Mouse (Mus musculus) kidney, embryonic 16.5 days (tissue): ENCODE results near the gene Twsg1. TPM values are rescaled to one million over a fixed set of nuclear protein-coding genes. Genes with fewer than 3 reads are reported as not detected.

Source experiments
- ATAC-seq: fragments of 200-750 bp; cut with Nextera tagmentation; 2 replicates; pipeline ENCODE4 v1.8.0; 2017; ENCODE audit warnings: moderate TSS enrichment; ENCODE audit not compliant: low FRiP score, low TSS enrichment
- H3K27ac ChIP-seq: fragments of 300-500 bp; sonication (generic); 2 replicates; pipeline ENCODE4 v1.5.1; 2014; ENCODE audit warnings: low read length
- H3K27me3 ChIP-seq: fragments of 300-500 bp; sonication (generic); 2 replicates; pipeline ENCODE4 v1.6.1; 2014; ENCODE audit warnings: low read length, control low read depth, mixed read lengths; ENCODE audit not compliant: insufficient read depth
- H3K36me3 ChIP-seq: fragments of 300-500 bp; sonication (generic); 2 replicates; pipeline ENCODE4 v1.6.1; 2014; ENCODE audit warnings: low read length, control low read depth, mixed read lengths; ENCODE audit not compliant: insufficient read depth
- H3K4me1 ChIP-seq: fragments of 300-500 bp; sonication (generic); 2 replicates; pipeline ENCODE4 v1.6.1; 2014; ENCODE audit warnings: low read length, control low read depth, mixed read lengths; ENCODE audit not compliant: insufficient read depth
- H3K4me2 ChIP-seq: fragments of 300-500 bp; sonication (generic); replicated peaks from 2 replicates; pipeline ENCODE4 v1.6.1; 2014; ENCODE audit warnings: low read depth, low read length
- H3K4me3 ChIP-seq: fragments of 300-500 bp; sonication (generic); 2 replicates; pipeline ENCODE4 v1.5.1; 2014; ENCODE audit warnings: mild to moderate bottlenecking, low read length
- H3K9ac ChIP-seq: fragments of 300-500 bp; sonication (generic); replicated peaks from 2 replicates; pipeline ENCODE4 v1.6.1; 2014; ENCODE audit warnings: low read length
- H3K9me3 ChIP-seq: fragments of 300-500 bp; sonication (generic); 2 replicates; pipeline ENCODE4 v1.6.1; 2016; ENCODE audit warnings: low read length, control low read depth
- WGBS: fragments of 180-500 bp; shearing (Covaris S2); extraction: QIAGEN DNeasy Blood & Tissue Kit; methylation state at CpG from one replicate; pipeline ENCODE4 v1.1.7; 2014; 5-methylcytosine and 5-hydroxymethylcytosine counted together
- polyA plus RNA-seq: library from polyadenylated mRNA; unstranded; fragments of >200 nt; fragmentation: Nextera tagmentation; extraction: Ambion mirVana; gene quantifications from 2 replicates; pipeline ENCODE4 v1.2.1, GENCODE M21; 2015

Twsg1 gene
- polyA plus RNA-seq, 1 experiment from 2014 or later: 131 TPM

DNA sequence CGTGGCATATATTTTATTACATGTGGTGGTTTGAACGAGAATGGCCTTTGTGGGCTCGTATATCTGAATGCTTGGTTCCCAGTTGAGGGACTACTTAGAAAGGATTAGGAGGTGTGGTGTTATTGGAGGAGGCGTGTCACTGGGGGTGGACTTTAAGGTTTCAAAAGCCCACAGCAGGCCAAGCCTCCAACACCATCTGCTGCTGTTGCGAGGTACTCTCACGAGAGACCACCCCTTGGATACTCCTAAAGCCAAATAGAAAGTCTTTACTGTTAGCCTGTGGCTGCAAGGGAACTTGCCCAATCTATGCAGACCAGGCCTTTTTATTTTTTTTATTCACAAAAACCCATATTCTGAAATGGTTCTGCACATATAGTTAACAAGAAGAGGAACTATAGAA is 29.1 kb downstream of the Twsg1 start:
- Histone ChIP-seq H3K9me3 (no peaks in the 10 kb centered on the region), H3K36me3 (peaks cover 26% of the 10 kb centered on the region), H3K4me3 (no peak overlapping the region), H3K9ac (no peak overlapping the region), H3K4me1 (0 out of 2 replicates have a peak, but pooled peaks cover 3% of the 10 kb centered on the region), H3K27me3 (no peaks in the 10 kb centered on the region), H3K4me2 (no peak overlapping the region), H3K27ac (no peak overlapping the region)
- WGBS: 80% methylated on average over 6 of the region's 6 CpGs
- no peak for ATAC-seq

DNA sequence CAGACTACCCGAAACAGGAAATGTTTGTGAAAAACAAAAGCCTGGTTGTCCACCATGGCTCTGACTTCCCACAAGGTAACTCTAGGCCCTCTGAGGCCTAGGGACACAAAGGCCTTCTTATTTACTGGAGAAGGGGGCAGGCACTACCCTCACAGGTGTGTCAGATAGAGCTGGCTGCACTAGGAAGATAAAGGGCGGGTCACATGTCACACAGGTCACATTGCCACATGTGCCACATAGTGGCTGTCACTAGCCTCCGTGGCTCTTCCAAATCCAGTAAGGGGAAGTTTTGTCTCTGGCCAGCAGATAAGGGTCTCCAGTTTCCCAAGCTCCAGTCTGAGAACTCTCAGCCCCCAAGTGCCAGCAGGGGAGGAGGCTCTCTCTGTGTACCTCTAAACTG is 31.8 kb downstream of the Twsg1 start:
- Histone ChIP-seq H3K9ac (no peak overlapping the region), H3K4me2 (no peak overlapping the region), H3K27ac (no peak overlapping the region), H3K9me3 (no peaks in the 10 kb centered on the region), H3K36me3 (peaks cover 6% of the 10 kb centered on the region; the same call in 1 of the 2 replicates), H3K27me3 (no peaks in the 10 kb centered on the region), H3K4me3 (no peak overlapping the region), H3K4me1 (peaks cover 13% of the 10 kb centered on the region)
- whole genome bisulfite sequencing: 70% methylated on average over 3 of the region's 3 CpGs
- ATAC-seq: no peak

DNA sequence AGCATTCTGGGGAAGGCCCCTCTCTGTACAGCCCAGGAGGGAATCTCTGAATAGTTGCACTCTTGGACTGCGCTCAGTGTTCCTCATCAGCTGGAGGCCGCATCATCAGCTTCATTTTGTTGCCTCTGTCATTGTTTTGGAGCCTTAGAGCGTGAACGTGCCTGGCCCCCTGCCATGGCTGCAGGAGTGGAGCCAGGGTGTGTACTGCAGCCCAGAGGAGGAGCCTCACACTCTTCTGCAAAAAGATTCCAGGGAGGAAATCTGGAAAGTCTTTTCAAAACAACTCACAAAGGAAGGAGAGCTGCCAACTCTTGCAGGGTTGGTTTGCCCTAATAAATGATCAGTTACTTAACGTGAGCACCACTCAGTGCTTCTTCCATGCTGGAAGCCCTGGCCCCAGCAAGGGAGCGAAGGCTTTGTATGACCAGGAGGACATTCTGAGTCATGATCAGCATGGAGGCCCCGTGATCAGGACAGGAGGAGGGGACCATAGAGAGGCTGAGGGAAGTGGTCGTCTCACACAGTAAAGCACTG is 34.8 kb downstream of the Twsg1 start:
- Histone ChIP-seq H3K36me3 (no peaks in the 10 kb centered on the region), H3K4me1 (peaks cover 13% of the 10 kb centered on the region), H3K27me3 (no peaks in the 10 kb centered on the region), H3K9ac (0 out of 2 replicates have a peak overlapping the region, but pooled peaks have one; percentile 23), H3K27ac (peak overlapping the region; percentile 96), H3K9me3 (no peaks in the 10 kb centered on the region), H3K4me2 (peak overlapping the region; percentile 34), H3K4me3 (no peak overlapping the region)
- WGBS: 32% methylated on average over 8 of the region's 8 CpGs
- peak; percentile 92 for ATAC-seq

DNA sequence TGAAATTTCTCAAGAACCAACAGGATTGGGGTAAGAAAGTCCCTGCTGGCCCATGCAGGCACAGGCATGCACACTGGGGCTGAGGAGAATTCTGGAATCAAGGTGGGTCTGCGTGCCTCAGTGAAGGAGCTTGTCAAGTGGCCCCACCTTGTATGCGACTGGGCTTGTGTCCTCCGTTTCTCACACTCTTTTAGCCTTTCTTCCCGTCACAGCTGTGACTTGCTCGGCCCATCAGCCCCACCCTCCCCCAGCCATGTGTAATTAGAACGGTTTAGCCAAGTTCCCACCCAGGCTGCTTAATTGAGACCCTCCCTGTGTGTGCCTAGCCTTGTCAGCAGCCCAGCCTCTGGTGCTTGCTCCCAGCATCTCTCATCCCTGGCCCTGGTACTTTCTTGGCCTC is 36.9 kb downstream of the Twsg1 start:
- Histone ChIP-seq H3K9ac (no peak overlapping the region), H3K4me2 (no peak overlapping the region), H3K27me3 (no peaks in the 10 kb centered on the region), H3K9me3 (no peaks in the 10 kb centered on the region), H3K4me3 (no peak overlapping the region), H3K27ac (no peak overlapping the region), H3K4me1 (peaks cover 13% of the 10 kb centered on the region), H3K36me3 (no peaks in the 10 kb centered on the region)
- ATAC-seq: 0 out of 2 replicates have a peak, but pooled peaks have one; percentile 20
- 36% methylated on average over 6 of the region's 6 CpGs for WGBS

DNA sequence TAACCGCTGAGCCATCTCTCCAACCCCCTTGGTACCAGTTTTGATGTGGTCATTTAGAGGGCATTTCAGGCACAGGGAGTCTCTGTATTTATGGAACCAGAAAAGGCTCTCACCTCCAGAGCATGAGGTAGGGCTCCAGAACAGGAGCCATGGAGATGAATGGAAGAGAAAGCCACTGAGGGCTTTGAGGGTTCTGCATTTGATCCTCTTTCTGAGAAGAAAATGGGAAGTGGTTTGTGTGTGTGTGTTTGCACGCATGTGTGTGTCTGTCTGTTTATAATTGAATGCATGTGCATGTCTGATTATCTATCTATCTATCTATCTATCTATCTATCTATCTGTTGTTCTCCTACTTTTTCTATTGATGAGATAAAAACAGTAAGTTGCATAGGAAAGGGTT is 38.8 kb downstream of the Twsg1 start:
- Histone ChIP-seq H3K27me3 (no peaks in the 10 kb centered on the region), H3K4me1 (peaks cover 14% of the 10 kb centered on the region), H3K27ac (no peak overlapping the region), H3K36me3 (no peaks in the 10 kb centered on the region), H3K9ac (no peak overlapping the region), H3K4me3 (no peak overlapping the region), H3K9me3 (no peaks in the 10 kb centered on the region), H3K4me2 (no peak overlapping the region)
- ATAC-seq: no peak
- 94% methylated on average over 2 of the region's 2 CpGs for WGBS

DNA sequence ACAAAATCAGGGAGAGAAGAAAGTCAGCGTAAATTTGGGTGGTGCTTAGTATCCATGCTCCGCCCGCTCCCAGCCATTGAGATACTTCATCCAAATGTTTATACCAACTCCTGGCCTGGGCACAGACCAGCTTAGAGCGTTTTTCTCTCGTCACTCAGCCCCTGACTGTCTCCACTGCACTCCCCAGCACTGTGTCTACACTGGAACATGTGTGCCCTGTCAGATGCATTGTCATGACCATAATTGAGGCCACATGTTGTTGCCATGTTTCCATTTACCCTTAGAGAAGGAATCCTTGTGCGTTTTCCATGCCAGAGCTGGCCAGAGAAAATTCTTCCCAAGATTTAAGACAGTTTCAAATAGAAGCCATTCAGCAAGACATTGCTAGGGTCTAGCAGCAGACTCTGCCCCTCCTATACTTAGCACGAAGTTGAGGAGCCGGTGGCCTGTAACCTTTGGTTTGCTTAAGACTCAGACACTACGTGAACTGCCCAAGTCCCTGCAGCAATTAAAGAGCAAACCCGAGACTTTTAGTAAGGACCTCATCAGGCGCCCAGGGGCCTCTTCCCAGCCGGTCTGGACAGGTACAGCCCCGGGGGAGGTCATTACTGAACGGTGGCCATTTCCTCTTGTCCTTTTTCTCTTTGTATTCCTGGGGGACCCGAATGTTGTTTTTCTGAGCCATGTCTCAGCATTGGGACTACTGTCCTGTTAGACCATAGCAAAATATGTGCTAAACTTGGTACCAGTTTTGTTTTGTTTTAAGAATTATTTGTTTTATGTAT is 39.5 kb downstream of the Twsg1 start:
- Histone ChIP-seq H3K4me1 (peaks cover 18% of the 10 kb centered on the region), H3K9ac (no peak overlapping the region), H3K27ac (no peak overlapping the region), H3K27me3 (no peaks in the 10 kb centered on the region), H3K4me3 (no peak overlapping the region), H3K36me3 (no peaks in the 10 kb centered on the region), H3K9me3 (no peaks in the 10 kb centered on the region), H3K4me2 (no peak overlapping the region)
- WGBS: 57% methylated on average over 15 of the region's 15 CpGs
- ATAC-seq: no peak

DNA sequence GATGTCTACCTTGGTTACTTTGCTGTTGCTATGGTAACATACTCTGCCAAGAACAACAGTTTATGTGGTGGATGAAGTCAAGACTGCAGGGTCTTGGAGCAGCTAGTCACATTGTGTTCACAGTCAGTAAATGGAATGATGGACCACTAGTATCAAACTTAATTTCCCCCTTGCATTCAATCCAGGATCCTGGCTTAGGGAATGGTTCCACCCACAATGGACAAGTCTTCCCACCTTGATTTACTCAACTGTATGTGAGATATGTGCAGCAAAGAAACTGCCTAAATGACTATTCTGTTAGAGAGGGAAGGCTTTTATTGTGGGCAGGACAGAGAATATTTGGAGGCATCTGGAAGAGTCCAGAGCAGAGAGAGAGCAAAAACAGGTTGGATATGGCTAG is 42.8 kb downstream of the Twsg1 start:
- Histone ChIP-seq H3K4me3 (no peak overlapping the region), H3K36me3 (no peaks in the 10 kb centered on the region), H3K27me3 (no peaks in the 10 kb centered on the region), H3K4me2 (no peak overlapping the region), H3K9me3 (peaks cover 5% of the 10 kb centered on the region), H3K9ac (no peak overlapping the region), H3K4me1 (peaks cover 9% of the 10 kb centered on the region), H3K27ac (no peak overlapping the region)
- ATAC-seq: no peak

DNA sequence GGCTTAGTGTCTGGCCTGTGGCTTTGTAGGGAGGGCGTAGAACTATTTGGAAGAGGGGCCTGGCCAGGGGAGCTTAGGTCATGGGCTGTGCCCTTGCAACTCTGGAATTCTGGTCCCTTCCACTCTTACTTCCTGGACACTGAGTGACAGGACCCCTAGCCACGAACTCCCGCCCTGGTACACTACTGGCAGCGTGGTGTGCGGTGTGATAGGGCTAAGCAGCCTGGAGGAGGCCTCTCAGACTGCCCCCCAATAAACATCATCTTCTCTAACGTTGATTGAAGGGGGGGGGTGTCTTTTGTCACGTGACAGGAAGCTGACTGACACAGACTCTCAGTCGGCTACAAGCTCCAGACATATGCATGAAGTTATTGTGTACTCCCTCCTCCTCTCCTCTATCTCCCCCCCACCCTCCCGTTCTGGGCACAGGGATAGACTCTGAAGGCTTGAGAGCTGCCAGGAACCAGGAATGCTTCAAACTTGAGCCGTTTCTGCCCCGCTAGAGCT is 44.1 kb downstream of the Twsg1 start:
- Histone ChIP-seq H3K4me3 (no peak overlapping the region), H3K27ac (no peak overlapping the region), H3K27me3 (no peaks in the 10 kb centered on the region), H3K9me3 (peaks cover 8% of the 10 kb centered on the region), H3K9ac (no peak overlapping the region; the same call in 1 of the 2 replicates), H3K4me2 (peak overlapping the region; percentile 31), H3K36me3 (no peaks in the 10 kb centered on the region), H3K4me1 (peaks cover 9% of the 10 kb centered on the region)
- peak; percentile 83 for ATAC-seq
- WGBS: 53% methylated on average over 11 of the region's 11 CpGs

DNA sequence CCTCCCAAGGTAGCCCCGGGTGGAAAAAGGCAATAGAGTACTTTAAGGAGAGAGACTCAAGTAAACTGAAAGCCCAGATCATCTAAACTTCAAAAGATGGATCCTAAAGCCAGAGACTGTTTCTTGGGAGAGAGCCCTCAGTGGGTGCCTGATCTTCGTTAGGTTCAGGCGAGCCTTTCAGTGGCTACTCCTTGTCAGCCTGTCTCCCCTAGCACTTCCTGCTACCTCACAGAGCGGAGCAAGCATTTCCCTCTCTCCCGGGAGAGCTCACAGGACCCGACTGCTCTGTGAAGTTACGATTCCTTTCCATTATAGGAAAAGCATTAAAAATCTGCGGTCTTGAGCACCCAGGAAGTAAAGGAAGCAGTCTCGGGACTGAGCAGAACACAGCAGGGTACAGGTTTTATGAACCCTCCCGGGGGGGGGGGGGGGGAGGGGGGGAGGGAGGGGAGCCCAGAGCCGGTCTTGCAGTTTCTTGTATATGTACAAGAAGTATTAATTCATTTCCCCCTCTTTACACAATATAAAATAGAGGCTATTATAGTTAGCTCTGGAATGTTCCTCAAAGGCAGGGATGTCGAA is 44.6 kb downstream of the Twsg1 start:
- no peaks in the 10 kb centered on the region for H3K27me3 ChIP-seq
- ATAC-seq: peak; percentile 40; the same call in 1 of the 2 replicates
- H3K4me3 ChIP-seq: no peak overlapping the region
- H3K27ac ChIP-seq: no peak overlapping the region
- H3K9ac ChIP-seq: peak overlapping the region; percentile 47
- H3K4me1 ChIP-seq: peaks cover 9% of the 10 kb centered on the region
- H3K36me3 ChIP-seq: no peaks in the 10 kb centered on the region
- WGBS: 26% methylated on average over 11 of the region's 12 CpGs
- peaks cover 8% of the 10 kb centered on the region for H3K9me3 ChIP-seq
- peak overlapping the region; percentile 31 for H3K4me2 ChIP-seq

DNA sequence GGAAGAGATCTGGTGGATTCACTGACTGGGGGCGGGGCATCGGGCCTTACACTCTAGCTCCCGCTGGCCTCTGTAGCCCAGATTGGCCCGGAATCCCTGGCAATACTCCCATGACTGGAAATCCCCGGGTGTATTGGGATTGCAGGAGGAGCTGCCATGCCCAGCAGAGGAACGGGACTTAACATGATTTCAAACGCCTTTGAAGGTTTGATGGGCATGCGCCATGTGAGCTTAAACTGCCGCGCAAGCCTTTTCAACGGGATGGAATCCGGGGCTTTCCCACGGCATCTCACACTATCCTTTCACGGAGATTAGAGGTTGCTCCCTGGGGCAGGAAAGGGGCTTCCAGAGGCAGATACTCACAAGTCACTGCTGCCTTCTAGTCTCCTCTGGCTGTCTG is 45.8 kb downstream of the Twsg1 start:
- Histone ChIP-seq H3K4me1 (peaks cover 9% of the 10 kb centered on the region), H3K9me3 (peaks cover 8% of the 10 kb centered on the region), H3K27ac (no peak overlapping the region), H3K4me3 (no peak overlapping the region), H3K4me2 (no peak overlapping the region), H3K9ac (no peak overlapping the region), H3K27me3 (no peaks in the 10 kb centered on the region), H3K36me3 (no peaks in the 10 kb centered on the region)
- WGBS: 87% methylated on average over 14 of the region's 14 CpGs
- ATAC-seq: no peak
